Mouse (Mus musculus): ENCODE results near the gene Lrfn1. TPM values are rescaled to one million over a fixed set of nuclear protein-coding genes. Genes with fewer than 3 reads are reported as not detected.

The Lrfn1 gene
- polyA plus RNA-seq, 1 experiment = 39.6 TPM

DNA sequence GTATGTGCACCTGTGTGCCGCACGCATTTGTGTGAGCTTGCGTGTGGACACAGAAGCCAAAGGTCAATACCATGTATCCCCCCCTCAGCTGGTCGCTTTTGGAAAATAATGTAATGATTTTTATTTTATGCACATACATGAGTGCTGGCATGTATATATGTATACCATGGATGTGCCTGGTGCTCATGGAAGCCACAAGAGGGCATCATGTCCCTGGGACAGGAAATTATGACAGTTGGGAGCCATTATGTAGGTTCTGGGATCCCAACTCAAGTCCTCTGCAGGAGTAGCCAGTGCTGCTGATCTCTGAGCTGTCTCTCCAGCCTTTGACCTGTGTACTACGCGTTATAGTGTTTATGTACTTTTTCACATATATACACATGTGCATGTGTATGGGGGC lies 24.4 kb downstream of the Lrfn1 start:
- 90% methylated on average over 6 of the region's 6 CpGs for WGBS
- TF ChIP-seq CTCF (IDR thresholded peaks at IDR 0.05; ENCODE audit: borderline replicate concordance, insufficient read depth, low read depth, low read length) = no peak
- no peak for TF ChIP-seq POLR2A (IDR thresholded peaks at IDR 0.05; ENCODE audit: borderline replicate concordance, insufficient read depth, low read length)
- Histone ChIP-seq H3K4me1 (ENCODE audit: control insufficient read depth, insufficient read depth, low read length) (no peaks in the 10 kb centered on the region), H3K4me3 (replicated peaks; ENCODE audit: insufficient read depth, low read depth, low read length) (no peak overlapping the region), H3K27ac (ENCODE audit: insufficient read depth, low read length) (no peak overlapping the region), H3K27me3 (ENCODE audit: control insufficient read depth, insufficient read depth, low read length) (no peaks in the 10 kb centered on the region)
- DNase-seq = no peak

DNA sequence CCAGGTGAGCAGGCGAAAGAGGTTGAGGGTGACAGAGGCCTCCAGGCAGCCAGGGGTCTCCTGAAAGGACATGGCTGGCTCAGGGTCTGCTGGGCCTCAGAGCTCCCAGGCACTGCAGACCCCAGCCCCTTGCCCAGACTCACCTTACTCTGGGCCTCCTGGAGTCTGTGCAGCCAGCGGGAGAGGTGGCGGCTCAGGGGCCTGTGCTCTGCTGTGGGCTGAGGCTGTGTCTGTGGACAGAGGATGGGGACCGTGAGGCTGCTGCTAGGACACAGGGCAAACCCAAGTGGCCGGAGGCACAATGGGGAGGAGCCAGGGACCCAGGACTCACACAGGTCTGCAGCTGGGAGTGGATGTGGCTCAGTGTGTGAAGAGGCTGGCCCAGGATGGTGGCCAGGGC lies 25.6 kb downstream of the Lrfn1 start:
- Histone ChIP-seq H3K4me3 (replicated peaks; ENCODE audit: insufficient read depth, low read depth, low read length) (no peak overlapping the region), H3K4me1 (ENCODE audit: control insufficient read depth, insufficient read depth, low read length) (no peaks in the 10 kb centered on the region), H3K27ac (ENCODE audit: insufficient read depth, low read length) (no peak overlapping the region), H3K27me3 (ENCODE audit: control insufficient read depth, insufficient read depth, low read length) (no peaks in the 10 kb centered on the region)
- TF ChIP-seq POLR2A (IDR thresholded peaks at IDR 0.05; ENCODE audit: borderline replicate concordance, insufficient read depth, low read length) (no peak), CTCF (IDR thresholded peaks at IDR 0.05; ENCODE audit: borderline replicate concordance, insufficient read depth, low read depth, low read length) (no peak)
- 85% methylated on average over 5 of the region's 5 CpGs for WGBS
- no peak for DNase-seq

DNA sequence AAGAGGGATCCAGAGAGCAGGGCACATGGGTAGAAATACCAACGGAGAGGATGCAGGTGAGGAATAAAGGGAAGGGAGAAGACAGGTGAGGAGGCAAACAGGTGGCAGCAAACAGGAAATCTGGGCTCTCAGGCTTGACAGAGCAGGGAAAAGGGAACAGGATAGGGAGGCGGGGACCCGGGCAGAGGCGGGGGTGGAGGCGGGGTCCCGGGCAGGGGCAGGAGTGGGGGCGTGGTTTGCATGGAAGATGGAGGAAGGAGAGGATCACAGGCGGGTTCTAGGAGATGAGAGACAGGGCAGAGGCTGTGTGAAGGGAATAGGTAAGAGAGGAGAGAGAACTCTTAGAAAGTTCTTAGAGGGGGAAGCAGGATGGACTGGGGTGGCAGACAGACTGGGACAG lies 27.1 kb downstream of the Lrfn1 start:
- no peak overlapping the region for H3K4me3 ChIP-seq (replicated peaks; ENCODE audit: insufficient read depth, low read depth, low read length)
- WGBS = 10% methylated on average over 8 of the region's 8 CpGs
- H3K27me3 ChIP-seq (ENCODE audit: control insufficient read depth, insufficient read depth, low read length) = no peaks in the 10 kb centered on the region
- H3K27ac ChIP-seq (ENCODE audit: insufficient read depth, low read length) = no peak overlapping the region
- DNase-seq = no peak
- H3K4me1 ChIP-seq (ENCODE audit: control insufficient read depth, insufficient read depth, low read length) = no peaks in the 10 kb centered on the region
- TF ChIP-seq POLR2A (IDR thresholded peaks at IDR 0.05; ENCODE audit: borderline replicate concordance, insufficient read depth, low read length) = no peak
- TF ChIP-seq CTCF (IDR thresholded peaks at IDR 0.05; ENCODE audit: borderline replicate concordance, insufficient read depth, low read depth, low read length) = no peak

DNA sequence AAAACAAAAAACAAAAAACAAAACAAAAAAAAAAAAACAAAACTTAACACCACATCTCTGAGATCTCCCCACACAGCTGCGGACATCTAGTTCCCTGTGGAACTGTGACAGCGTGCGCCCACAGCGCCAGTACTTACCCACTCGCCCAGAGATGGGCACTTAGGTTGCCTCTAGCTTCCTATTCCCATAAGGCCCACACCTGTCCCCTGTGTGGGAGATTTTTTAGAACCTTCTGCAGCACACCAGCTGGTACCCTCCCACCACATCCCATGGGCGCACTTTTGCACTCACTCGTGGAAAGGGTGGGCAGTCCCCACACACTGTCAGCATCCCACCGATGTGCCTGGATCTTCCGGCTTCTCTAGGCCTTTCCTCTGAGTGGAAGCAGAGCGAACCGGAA lies 31.1 kb downstream of the Lrfn1 start:
- DNase-seq = no peak
- no peak overlapping the region for H3K4me3 ChIP-seq (replicated peaks; ENCODE audit: insufficient read depth, low read depth, low read length)
- TF ChIP-seq CTCF (IDR thresholded peaks at IDR 0.05; ENCODE audit: borderline replicate concordance, insufficient read depth, low read depth, low read length) = no peak
- no peak for TF ChIP-seq POLR2A (IDR thresholded peaks at IDR 0.05; ENCODE audit: borderline replicate concordance, insufficient read depth, low read length)
- H3K4me1 ChIP-seq (ENCODE audit: control insufficient read depth, insufficient read depth, low read length) = no peaks in the 10 kb centered on the region
- H3K27ac ChIP-seq (ENCODE audit: insufficient read depth, low read length) = no peak overlapping the region
- WGBS = 81% methylated on average over 11 of the region's 11 CpGs
- H3K27me3 ChIP-seq (ENCODE audit: control insufficient read depth, insufficient read depth, low read length) = no peaks in the 10 kb centered on the region

DNA sequence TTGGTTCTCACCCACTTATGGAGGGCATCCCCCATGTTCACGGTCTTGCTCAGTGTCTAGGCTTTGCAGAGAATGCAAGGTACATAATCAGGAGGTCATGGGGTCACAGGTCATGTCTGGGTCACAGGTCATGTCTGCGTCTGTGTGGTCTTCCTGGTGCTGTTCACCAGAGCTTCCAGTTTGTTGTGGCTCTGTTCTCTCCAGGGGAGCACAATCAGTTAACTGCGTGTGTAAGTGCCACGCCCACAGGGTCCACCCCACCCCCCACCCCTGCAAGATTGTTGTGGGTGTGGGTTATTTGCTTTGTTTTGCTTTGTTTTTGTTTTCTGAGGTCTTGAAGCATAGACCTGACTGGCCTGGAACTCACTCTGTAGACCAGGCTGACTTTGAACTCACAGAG lies 32.4 kb downstream of the Lrfn1 start:
- Histone ChIP-seq H3K4me3 (replicated peaks; ENCODE audit: insufficient read depth, low read depth, low read length) (no peak overlapping the region), H3K4me1 (ENCODE audit: control insufficient read depth, insufficient read depth, low read length) (no peaks in the 10 kb centered on the region), H3K27me3 (ENCODE audit: control insufficient read depth, insufficient read depth, low read length) (no peaks in the 10 kb centered on the region), H3K27ac (ENCODE audit: insufficient read depth, low read length) (no peak overlapping the region)
- WGBS = 23% methylated on average over 4 of the region's 4 CpGs
- no peak for DNase-seq
- TF ChIP-seq POLR2A (IDR thresholded peaks at IDR 0.05; ENCODE audit: borderline replicate concordance, insufficient read depth, low read length) = no peak
- TF ChIP-seq CTCF (IDR thresholded peaks at IDR 0.05; ENCODE audit: borderline replicate concordance, insufficient read depth, low read depth, low read length) = no peak

DNA sequence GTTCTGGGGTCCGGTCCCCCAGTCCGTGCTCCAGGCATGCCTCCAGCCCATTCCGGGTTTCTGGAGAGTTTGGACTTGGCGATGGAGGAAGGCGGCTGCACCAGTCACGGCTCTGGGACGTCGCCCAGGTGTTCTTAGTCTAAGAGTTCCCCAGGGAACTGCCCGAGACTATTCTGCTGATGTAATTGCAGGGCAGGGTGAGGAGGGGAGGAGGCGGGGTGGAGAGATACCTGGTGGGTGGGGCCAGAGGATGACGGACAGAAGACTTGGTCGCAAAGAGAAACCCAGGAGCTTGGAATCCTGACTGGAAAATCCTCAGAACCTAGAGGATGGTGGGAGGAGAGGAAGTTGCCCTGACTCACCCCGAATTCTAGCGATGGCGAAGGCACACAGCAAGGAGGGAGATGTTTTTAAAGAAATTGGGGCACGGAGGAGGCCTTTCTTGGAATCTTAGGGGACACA lies 36.3 kb downstream of the Lrfn1 start:
- TF ChIP-seq CTCF (IDR thresholded peaks at IDR 0.05; ENCODE audit: borderline replicate concordance, insufficient read depth, low read depth, low read length) (no peak), POLR2A (IDR thresholded peaks at IDR 0.05; ENCODE audit: borderline replicate concordance, insufficient read depth, low read length) (no peak)
- Histone ChIP-seq H3K4me1 (ENCODE audit: control insufficient read depth, insufficient read depth, low read length) (no peaks in the 10 kb centered on the region; the same call in 1 of the 2 replicates), H3K4me3 (replicated peaks; ENCODE audit: insufficient read depth, low read depth, low read length) (peak overlapping the region; percentile 35), H3K27me3 (ENCODE audit: control insufficient read depth, insufficient read depth, low read length) (no peaks in the 10 kb centered on the region), H3K27ac (ENCODE audit: insufficient read depth, low read length) (no peak overlapping the region)
- DNase-seq = peak; percentile 30 to 42
- 2% methylated on average over 16 of the region's 16 CpGs for WGBS

DNA sequence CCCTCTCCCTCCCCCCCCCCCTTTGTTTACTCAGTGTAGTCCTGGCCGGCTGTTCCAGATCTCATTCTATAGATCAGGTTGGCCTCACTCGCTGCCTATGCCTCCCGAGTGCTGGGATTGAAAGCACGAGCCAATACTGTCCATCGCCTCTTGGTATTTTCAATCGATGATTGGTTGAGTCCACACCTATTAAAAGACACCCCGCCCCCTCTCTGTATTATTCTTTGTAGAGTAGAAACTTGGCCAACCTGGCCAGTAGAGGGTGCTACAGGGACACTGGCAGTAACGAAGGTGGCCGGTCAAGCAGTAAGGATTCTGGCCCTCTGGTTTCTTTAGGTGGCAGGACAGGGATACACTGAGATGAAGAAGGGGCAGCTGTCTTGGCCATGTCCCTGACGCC lies 38.6 kb downstream of the Lrfn1 start:
- WGBS = 2% methylated on average over 10 of the region's 10 CpGs

DNA sequence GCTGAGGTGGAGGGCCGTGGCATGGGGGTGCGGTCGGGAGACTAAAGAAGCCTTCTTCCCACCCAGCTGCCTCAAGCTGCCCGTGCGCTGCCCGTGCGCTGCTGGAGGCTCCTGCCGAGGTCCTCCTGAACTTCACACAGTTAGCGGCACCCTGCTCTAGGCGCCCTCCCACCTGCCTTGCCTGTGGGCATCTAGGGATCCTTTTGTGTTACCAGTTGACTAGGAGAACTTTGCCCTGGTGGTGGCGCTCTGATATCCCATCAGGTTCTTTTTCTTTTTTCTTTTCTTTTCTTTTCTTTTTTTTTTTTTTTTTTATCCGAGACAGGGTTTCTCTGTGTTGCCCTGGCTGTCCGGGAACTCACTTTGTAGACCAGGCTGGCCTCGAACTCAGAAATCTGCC lies 39.1 kb downstream of the Lrfn1 start:
- 32% methylated on average over 14 of the region's 14 CpGs for WGBS

More for the DNA sequence above, 38.6 kb downstream of the Lrfn1 start:
- peak; percentile 80 to 81 for DNase-seq
- Histone ChIP-seq H3K4me3 (replicated peaks; ENCODE audit: insufficient read depth, low read depth, low read length) (peak overlapping the region; percentile 28), H3K4me1 (ENCODE audit: control insufficient read depth, insufficient read depth, low read length) (no peaks in the 10 kb centered on the region; the same call in 1 of the 2 replicates), H3K27ac (ENCODE audit: insufficient read depth, low read length) (no peak overlapping the region), H3K27me3 (ENCODE audit: control insufficient read depth, insufficient read depth, low read length) (no peaks in the 10 kb centered on the region)
- TF ChIP-seq POLR2A (IDR thresholded peaks at IDR 0.05; ENCODE audit: borderline replicate concordance, insufficient read depth, low read length) (no peak), CTCF (IDR thresholded peaks at IDR 0.05; ENCODE audit: borderline replicate concordance, insufficient read depth, low read depth, low read length) (peak; percentile 82)

More for the DNA sequence above, 39.1 kb downstream of the Lrfn1 start:
- TF ChIP-seq CTCF (IDR thresholded peaks at IDR 0.05; ENCODE audit: borderline replicate concordance, insufficient read depth, low read depth, low read length) (no peak), POLR2A (IDR thresholded peaks at IDR 0.05; ENCODE audit: borderline replicate concordance, insufficient read depth, low read length) (no peak)
- DNase-seq = no peak
- Histone ChIP-seq H3K27me3 (ENCODE audit: control insufficient read depth, insufficient read depth, low read length) (no peaks in the 10 kb centered on the region), H3K27ac (ENCODE audit: insufficient read depth, low read length) (no peak overlapping the region), H3K4me1 (ENCODE audit: control insufficient read depth, insufficient read depth, low read length) (no peaks in the 10 kb centered on the region; the same call in 1 of the 2 replicates), H3K4me3 (replicated peaks; ENCODE audit: insufficient read depth, low read depth, low read length) (peak overlapping the region; percentile 28)
